Mouse (Mus musculus): ENCODE data around the gene Cby3. TPM values are rescaled to one million over a fixed set of nuclear protein-coding genes. Genes with fewer than 3 reads are reported as not detected.
"Not testable (repeated sequence)": the region's sequence is repeated elsewhere in the genome, so short reads cannot be mapped to it uniquely, and the experiment has no call there.

Gene Cby3
- polyA plus RNA-seq, 1 experiment from 2014 or later = 1.3 TPM

DNA sequence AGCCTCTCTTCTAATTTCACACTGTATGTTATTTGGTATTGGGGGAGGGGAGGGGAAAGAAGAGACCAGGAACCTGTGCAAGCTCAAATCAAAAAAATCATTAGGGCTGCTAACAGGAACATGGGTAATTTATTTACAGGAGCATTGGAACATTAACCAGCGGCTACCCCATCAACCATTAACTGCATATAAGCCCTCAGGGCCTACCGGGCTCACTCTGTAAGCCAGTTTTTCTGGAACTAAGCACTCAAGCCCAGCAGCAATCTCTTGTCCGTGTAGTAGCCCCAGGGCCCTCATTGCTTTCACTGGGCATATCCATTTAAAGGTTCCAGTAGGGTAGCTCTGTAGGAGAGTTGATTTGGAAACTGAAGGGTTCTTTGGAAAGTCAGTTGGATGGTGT is 589 bp downstream of the Cby3 start:
- H3K27me3 ChIP-seq (ENCODE audit: control insufficient read depth, insufficient read depth, low read depth, low read length) = no peaks in the 10 kb centered on the region
- no peaks in the 10 kb centered on the region; the same call in 1 of the 2 replicates for H3K4me1 ChIP-seq (ENCODE audit: control insufficient read depth, insufficient read depth, low read length)
- no peak overlapping the region for H3K9ac ChIP-seq (ENCODE audit: low read depth, low read length)
- no peaks in the 10 kb centered on the region for H3K36me3 ChIP-seq (ENCODE audit: control insufficient read depth, insufficient read depth, low read length)
- WGBS = 80% methylated on average over 3 of the region's 3 CpGs
- no peak overlapping the region for H3K4me2 ChIP-seq (ENCODE audit: low read length)
- H3K27ac ChIP-seq (ENCODE audit: low read length) = no peak overlapping the region
- no peak overlapping the region for H3K4me3 ChIP-seq (ENCODE audit: low read depth, low read length)
- no peak for ATAC-seq
- no peaks in the 10 kb centered on the region for H3K9me3 ChIP-seq (replicated peaks; ENCODE audit: control insufficient read depth, low read length, poor library complexity, severe bottlenecking)

DNA sequence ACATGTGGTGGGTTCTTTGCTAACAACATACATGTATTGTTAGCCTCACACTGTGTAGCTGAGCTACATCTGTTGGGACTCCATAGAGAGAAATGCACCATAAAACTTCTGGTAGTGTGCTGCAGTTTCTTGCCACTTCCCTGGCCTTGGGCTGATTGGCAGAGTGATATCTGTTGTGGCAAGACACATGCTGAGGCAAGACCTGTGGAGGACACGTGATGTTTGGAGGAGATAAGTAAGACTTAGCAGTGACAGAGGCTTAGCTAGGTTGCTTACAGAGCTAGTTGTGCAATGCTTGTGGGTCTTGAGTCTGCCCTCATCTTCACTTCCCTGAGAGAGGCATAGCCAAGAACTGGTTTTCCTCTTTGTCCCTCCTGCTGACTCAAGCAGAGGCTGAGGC is 1.1 kb downstream of the Cby3 start:
- no peak overlapping the region for H3K9ac ChIP-seq (ENCODE audit: low read depth, low read length)
- H3K27ac ChIP-seq (ENCODE audit: low read length) = no peak overlapping the region
- H3K4me2 ChIP-seq (ENCODE audit: low read length) = no peak overlapping the region
- ATAC-seq = no peak
- no peaks in the 10 kb centered on the region for H3K36me3 ChIP-seq (ENCODE audit: control insufficient read depth, insufficient read depth, low read length)
- H3K27me3 ChIP-seq (ENCODE audit: control insufficient read depth, insufficient read depth, low read depth, low read length) = no peaks in the 10 kb centered on the region
- H3K4me3 ChIP-seq (ENCODE audit: low read depth, low read length) = no peak overlapping the region
- H3K9me3 ChIP-seq (replicated peaks; ENCODE audit: control insufficient read depth, low read length, poor library complexity, severe bottlenecking) = no peaks in the 10 kb centered on the region
- 70% methylated on average over 1 of the region's 1 CpGs for WGBS
- H3K4me1 ChIP-seq (ENCODE audit: control insufficient read depth, insufficient read depth, low read length) = no peaks in the 10 kb centered on the region; the same call in 1 of the 2 replicates

- Histone ChIP-seq H3K36me3 (ENCODE audit: control insufficient read depth, insufficient read depth, low read length) (no peaks in the 10 kb centered on the region), H3K27ac (ENCODE audit: low read length) (peak overlapping the region; percentile 85), H3K9me3 (replicated peaks; ENCODE audit: control insufficient read depth, low read length, poor library complexity, severe bottlenecking) (no peaks in the 10 kb centered on the region), H3K27me3 (ENCODE audit: control insufficient read depth, insufficient read depth, low read depth, low read length) (no peaks in the 10 kb centered on the region), H3K4me2 (ENCODE audit: low read length) (peak overlapping the region; percentile 61), H3K4me3 (ENCODE audit: low read depth, low read length) (peak overlapping the region; percentile 58), H3K9ac (ENCODE audit: low read depth, low read length) (peak overlapping the region; percentile 83), H3K4me1 (ENCODE audit: control insufficient read depth, insufficient read depth, low read length) (no peaks in the 10 kb centered on the region; the same call in 1 of the 2 replicates)
- WGBS = 2% methylated on average over 74 of the region's 74 CpGs
- peak; percentile 79 for ATAC-seq
Observed at GRCm38 (mm10) chr11:50358950-50359861, 4.9 kb downstream of the Cby3 start.

- not testable (repeated sequence) for H3K27ac ChIP-seq (ENCODE audit: low read length); H3K9ac ChIP-seq (ENCODE audit: low read depth, low read length); H3K36me3 ChIP-seq (ENCODE audit: control insufficient read depth, insufficient read depth, low read length); H3K4me3 ChIP-seq (ENCODE audit: low read depth, low read length); ATAC-seq; H3K27me3 ChIP-seq (ENCODE audit: control insufficient read depth, insufficient read depth, low read depth, low read length); H3K4me1 ChIP-seq (ENCODE audit: control insufficient read depth, insufficient read depth, low read length); H3K4me2 ChIP-seq (ENCODE audit: low read length); H3K9me3 ChIP-seq (replicated peaks; ENCODE audit: control insufficient read depth, low read length, poor library complexity, severe bottlenecking)
- WGBS = 91% methylated on average over 1 of the region's 1 CpGs
Observed at GRCm38 (mm10) chr11:50361282-50361681, 7.0 kb downstream of the Cby3 start.

GRCm38 (mm10) chr11:50364548-50364947 is 10.3 kb downstream of the Cby3 start:
- Histone ChIP-seq H3K4me3 (ENCODE audit: low read depth, low read length) (no peak overlapping the region), H3K4me1 (ENCODE audit: control insufficient read depth, insufficient read depth, low read length) (no peaks in the 10 kb centered on the region), H3K9me3 (replicated peaks; ENCODE audit: control insufficient read depth, low read length, poor library complexity, severe bottlenecking) (no peaks in the 10 kb centered on the region), H3K27me3 (ENCODE audit: control insufficient read depth, insufficient read depth, low read depth, low read length) (no peaks in the 10 kb centered on the region), H3K4me2 (ENCODE audit: low read length) (no peak overlapping the region), H3K9ac (ENCODE audit: low read depth, low read length) (no peak overlapping the region), H3K27ac (ENCODE audit: low read length) (no peak overlapping the region), H3K36me3 (ENCODE audit: control insufficient read depth, insufficient read depth, low read length) (no peaks in the 10 kb centered on the region)
- ATAC-seq = 0 out of 2 replicates have a peak, but pooled peaks have one; percentile 66
- 7% methylated on average over 4 of the region's 4 CpGs for WGBS

GRCm38 (mm10) chr11:50365322-50365721 is 11.1 kb downstream of the Cby3 start:
- Histone ChIP-seq H3K4me2 (ENCODE audit: low read length) (no peak overlapping the region), H3K27ac (ENCODE audit: low read length) (no peak overlapping the region)
- ATAC-seq = no peak

DNA sequence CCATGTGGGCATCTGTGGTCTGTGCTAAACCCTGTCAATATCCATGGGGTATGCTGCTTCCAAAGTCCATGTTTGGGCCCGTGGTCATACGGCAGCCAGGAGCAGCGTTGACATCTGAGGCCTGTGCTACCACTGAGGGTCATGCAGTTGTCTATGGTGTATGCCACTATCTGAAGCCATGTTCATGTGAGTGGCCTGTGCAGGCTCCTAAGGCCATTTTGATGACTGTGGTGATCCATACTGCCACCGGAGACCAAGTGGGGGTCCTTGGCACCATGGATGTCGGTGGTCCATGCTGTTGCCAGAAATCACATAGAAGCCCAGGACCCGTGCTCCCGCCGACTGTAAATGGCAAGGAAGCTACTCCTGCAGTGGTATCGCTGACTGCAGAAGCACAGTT is 13.3 kb downstream of the Cby3 start:
- no peak overlapping the region for H3K4me2 ChIP-seq (ENCODE audit: low read length)
- peaks cover 7% of the 10 kb centered on the region for H3K4me1 ChIP-seq (ENCODE audit: control insufficient read depth, insufficient read depth, low read length)
- H3K27me3 ChIP-seq (ENCODE audit: control insufficient read depth, insufficient read depth, low read depth, low read length) = no peaks in the 10 kb centered on the region
- ATAC-seq = no peak
- no peaks in the 10 kb centered on the region for H3K36me3 ChIP-seq (ENCODE audit: control insufficient read depth, insufficient read depth, low read length)
- no peak overlapping the region for H3K4me3 ChIP-seq (ENCODE audit: low read depth, low read length)
- H3K9ac ChIP-seq (ENCODE audit: low read depth, low read length) = no peak overlapping the region
- no peak overlapping the region for H3K27ac ChIP-seq (ENCODE audit: low read length)
- 93% methylated on average over 9 of the region's 9 CpGs for WGBS
- H3K9me3 ChIP-seq (replicated peaks; ENCODE audit: control insufficient read depth, low read length, poor library complexity, severe bottlenecking) = no peaks in the 10 kb centered on the region

More at GRCm38 (mm10) chr11:50365322-50365721, 11.1 kb downstream of the Cby3 start:
- Histone ChIP-seq H3K27me3 (ENCODE audit: control insufficient read depth, insufficient read depth, low read depth, low read length) (no peaks in the 10 kb centered on the region), H3K4me1 (ENCODE audit: control insufficient read depth, insufficient read depth, low read length) (no peaks in the 10 kb centered on the region; the same call in 1 of the 2 replicates), H3K9ac (ENCODE audit: low read depth, low read length) (no peak overlapping the region), H3K4me3 (ENCODE audit: low read depth, low read length) (no peak overlapping the region), H3K9me3 (replicated peaks; ENCODE audit: control insufficient read depth, low read length, poor library complexity, severe bottlenecking) (no peaks in the 10 kb centered on the region), H3K36me3 (ENCODE audit: control insufficient read depth, insufficient read depth, low read length) (no peaks in the 10 kb centered on the region)

DNA sequence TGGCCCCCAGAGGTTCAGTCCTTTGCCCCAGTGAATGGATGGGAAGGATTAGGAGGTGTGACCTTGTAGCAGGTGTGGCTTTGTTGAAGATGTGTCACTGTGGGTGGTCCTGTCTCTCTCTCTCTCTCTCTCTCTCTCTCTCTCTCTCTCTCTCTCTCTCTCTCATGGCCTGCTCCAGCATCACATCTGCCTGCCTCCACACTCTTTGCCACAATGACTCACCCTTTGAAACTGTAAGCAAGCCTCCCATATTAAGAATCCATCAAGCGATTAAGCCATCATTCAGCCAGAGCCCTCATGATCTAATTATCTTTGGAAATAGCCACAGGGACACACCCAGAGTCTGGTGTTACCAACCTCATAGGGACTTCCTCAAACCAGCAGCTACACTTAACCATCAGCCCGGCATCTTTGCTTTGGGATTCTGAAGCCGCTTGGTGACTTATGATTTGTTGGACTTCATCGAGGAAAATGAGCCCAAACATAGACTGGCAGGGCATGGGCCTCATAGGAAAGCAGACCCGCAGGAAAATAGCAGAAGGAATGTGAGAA is 15.2 kb downstream of the Cby3 start:
- H3K4me3 ChIP-seq (ENCODE audit: low read depth, low read length) = no peak overlapping the region
- no peaks in the 10 kb centered on the region for H3K27me3 ChIP-seq (ENCODE audit: control insufficient read depth, insufficient read depth, low read depth, low read length)
- no peak overlapping the region for H3K27ac ChIP-seq (ENCODE audit: low read length)
- H3K36me3 ChIP-seq (ENCODE audit: control insufficient read depth, insufficient read depth, low read length) = no peaks in the 10 kb centered on the region
- peaks cover 7% of the 10 kb centered on the region for H3K4me1 ChIP-seq (ENCODE audit: control insufficient read depth, insufficient read depth, low read length)
- H3K9me3 ChIP-seq (replicated peaks; ENCODE audit: control insufficient read depth, low read length, poor library complexity, severe bottlenecking) = no peaks in the 10 kb centered on the region
- no peak for ATAC-seq
- H3K9ac ChIP-seq (ENCODE audit: low read depth, low read length) = no peak overlapping the region
- H3K4me2 ChIP-seq (ENCODE audit: low read length) = no peak overlapping the region
- 87% methylated on average over 5 of the region's 5 CpGs for WGBS

GRCm38 (mm10) chr11:50370969-50371368 is 16.7 kb downstream of the Cby3 start:
- H3K27me3 ChIP-seq (ENCODE audit: control insufficient read depth, insufficient read depth, low read depth, low read length) = no peaks in the 10 kb centered on the region
- peaks cover 7% of the 10 kb centered on the region for H3K4me1 ChIP-seq (ENCODE audit: control insufficient read depth, insufficient read depth, low read length)
- 31% methylated on average over 4 of the region's 4 CpGs for WGBS
- no peak overlapping the region for H3K4me3 ChIP-seq (ENCODE audit: low read depth, low read length)
- H3K27ac ChIP-seq (ENCODE audit: low read length) = peak overlapping the region; percentile 95
- H3K4me2 ChIP-seq (ENCODE audit: low read length) = peak overlapping the region; percentile 65
- H3K9me3 ChIP-seq (replicated peaks; ENCODE audit: control insufficient read depth, low read length, poor library complexity, severe bottlenecking) = no peaks in the 10 kb centered on the region
- peak overlapping the region; percentile 72; the same call in 1 of the 2 replicates for H3K9ac ChIP-seq (ENCODE audit: low read depth, low read length)
- no peaks in the 10 kb centered on the region for H3K36me3 ChIP-seq (ENCODE audit: control insufficient read depth, insufficient read depth, low read length)
- ATAC-seq = peak; percentile 75

Data from midbrain, embryonic 16.5 days (tissue).